Comparison of ENCODE assay signal across 11 mouse cellular contexts in genomic region chr5:38366650-38367470, GRCm38 (mm10). TPM values are rescaled to one million over a fixed set of nuclear protein-coding genes. Genes with fewer than 3 reads are reported as not detected.
DNase-seq lines count a peak whose midpoint lies in the region; ATAC-seq and TF ChIP-seq lines count a peak whose summit lies in the region.
"Had no signal": no experiment of that assay in that cellular context is flagged by ENCODE, and none has a peak within 500 bp of the region (broad histone marks: within the 10 kb centered on the region; RNA-seq: fewer than 3 reads in every experiment).

No protein-coding gene starts in this region.

- DNase-seq in left cerebral cortex, adult 2 months (ENCODE audit: extremely low spot score in 1 of 2, low spot score in 2 of 2) = no peak
- DNase-seq in left cerebral cortex, adult 18-20 months (ENCODE audit: low spot score in 2 of 2) = no peak
- peak; percentile 77 for DNase-seq in kidney, postnatal 0 days (ENCODE audit: low spot score)
- DNase-seq in lung, postnatal 14 days = peak; percentile 35
- peak; percentile 32 for DNase-seq in retina, embryonic 14.5 days (ENCODE audit: low spot score)
- no peak for DNase-seq in spleen, adult 12 weeks (ENCODE audit: low spot score)

- TF ChIP-seq POLR2A in embryonic fibroblast, embryonic 13.5 days (IDR thresholded peaks at IDR 0.05; ENCODE audit: low read depth, low read length) = no peak

- intact Hi-C loops in left cerebral cortex, adult 2 months (cut with DNase I) = no loop called here

- peak overlapping the region; percentile 56 for H3K9ac ChIP-seq in heart, embryonic 16.5 days (ENCODE audit: low read length)
- H3K9ac ChIP-seq in kidney, postnatal 0 days (ENCODE audit: low read depth, low read length) = 0 out of 2 replicates have a peak overlapping the region, but pooled peaks have one; percentile 13

- H3K4me1 ChIP-seq in embryonic fibroblast, embryonic 13.5 days (ENCODE audit: control insufficient read depth, insufficient read depth, low read length) = no peaks in the 10 kb centered on the region; the same call in 1 of the 2 replicates
- peaks cover 13% of the 10 kb centered on the region for H3K4me1 ChIP-seq in heart, embryonic 16.5 days (ENCODE audit: control insufficient read depth, insufficient read depth, low read length)
- 0 out of 2 replicates have a peak, but pooled peaks cover 7% of the 10 kb centered on the region for H3K4me1 ChIP-seq in kidney, postnatal 0 days (replicated peaks; ENCODE audit: insufficient read depth, low read length)

- H3K27ac ChIP-seq in left cerebral cortex, adult 2 months = 0 out of 2 replicates have a peak overlapping the region, but pooled peaks have one; percentile 15
- peak overlapping the region; percentile 11; the same call in 1 of the 2 replicates for H3K27ac ChIP-seq in embryonic fibroblast, embryonic 13.5 days (ENCODE audit: insufficient read depth, low read length)
- H3K27ac ChIP-seq in heart, embryonic 16.5 days (ENCODE audit: low read length) = no peak overlapping the region
- no peak overlapping the region; the same call in 1 of the 2 replicates for H3K27ac ChIP-seq in kidney, postnatal 0 days

- H3K4me3 ChIP-seq in left cerebral cortex, adult 2 months = peak overlapping the region; percentile 18
- no peak overlapping the region for H3K4me3 ChIP-seq in embryonic fibroblast, embryonic 13.5 days (ENCODE audit: insufficient read depth, low read length)
- peak overlapping the region; percentile 40 for H3K4me3 ChIP-seq in heart, embryonic 16.5 days (ENCODE audit: low read length)
- H3K4me3 ChIP-seq in kidney, postnatal 0 days (replicated peaks; ENCODE audit: low read depth, low read length) = peak overlapping the region; percentile 22

- no peaks in the 10 kb centered on the region for H3K27me3 ChIP-seq in heart, embryonic 16.5 days (ENCODE audit: control insufficient read depth, insufficient read depth, low read length)
- H3K27me3 ChIP-seq in kidney, postnatal 0 days (ENCODE audit: insufficient read depth, low read length) = no peaks in the 10 kb centered on the region

- ATAC-seq in heart, embryonic 16.5 days (replicated peaks; ENCODE audit: extremely low read depth, insufficient read depth, low FRiP score) = peak; percentile 71
- ATAC-seq in kidney, postnatal 0 days (replicated peaks; ENCODE audit: low FRiP score, low read depth) = peak; percentile 75

- 9% methylated on average over 18 of the region's 18 CpGs for WGBS in heart, embryonic 16.5 days
- 9% methylated on average over 18 of the region's 18 CpGs for WGBS in kidney, postnatal 0 days

- TF ChIP-seq CTCF in left cerebral cortex, adult 2 months (IDR thresholded peaks at IDR 0.05) = no peak
- no peak for TF ChIP-seq CTCF in embryonic fibroblast, embryonic 13.5 days (IDR thresholded peaks at IDR 0.05; ENCODE audit: borderline replicate concordance, insufficient read depth, low read length)
- no peak for TF ChIP-seq CTCF in kidney, postnatal 0 days (IDR thresholded peaks at IDR 0.05; ENCODE audit: low read depth)

- no peaks in the 10 kb centered on the region for H3K36me3 ChIP-seq in heart, embryonic 16.5 days (ENCODE audit: control insufficient read depth, insufficient read depth)
- H3K36me3 ChIP-seq in kidney, postnatal 0 days (ENCODE audit: insufficient read depth, low read length) = no peaks in the 10 kb centered on the region

- H3K4me2 ChIP-seq in heart, embryonic 16.5 days (ENCODE audit: low read depth, low read length) = peak overlapping the region; percentile 62
- peak overlapping the region; percentile 65 for H3K4me2 ChIP-seq in kidney, postnatal 0 days (ENCODE audit: low read length)

- no peaks in the 10 kb centered on the region for H3K9me3 ChIP-seq in heart, embryonic 16.5 days (replicated peaks; ENCODE audit: control insufficient read depth, low read length)
- no peaks in the 10 kb centered on the region for H3K9me3 ChIP-seq in kidney, postnatal 0 days (replicated peaks; ENCODE audit: low read length)

RNA-seq across cellular contexts. Expression of gene Drd5, which starts 47.7 kb away (rescaled TPM):
- 1 to 10 TPM; 1.4 to 2.0 TPM for total RNA-seq in left cerebral cortex, adult 2 months (2021)
- 1 to 10 TPM; 1.4 to 2.0 TPM for total RNA-seq in left cerebral cortex, adult 18-20 months (2021)
- polyA plus RNA-seq in embryonic fibroblast, embryonic 13.5 days (2011; ENCODE audit: insufficient read length, low read depth, missing spikeins) = not detected in 2 replicates
- 0.08 TPM in 1 of 2 replicates, not detected in the other for polyA plus RNA-seq in heart, embryonic 16.5 days (2015; fragmentation: Nextera tagmentation; extraction: Ambion mirVana)
- not detected in 2 replicates for polyA plus RNA-seq in kidney, postnatal 0 days (2015; fragmentation: Nextera tagmentation; extraction: Ambion mirVana)
- total RNA-seq: gastrocnemius, adult 8-10 months; MEL had no signal
- polyA plus RNA-seq: testis, adult 2 months had no signal

Comparison
In these comparisons a context has a peak if more than half of its experiments do, and no peak if none do; other contexts are left out.
1. DNase-seq: peak in kidney, postnatal 0 days (single experiment), lung, postnatal 14 days (single experiment) and retina, embryonic 14.5 days (single experiment); none in left cerebral cortex, adult 2 months (0 of 2), left cerebral cortex, adult 18-20 months (0 of 2) and spleen, adult 12 weeks (single experiment).
2. H3K27ac ChIP-seq: peak in left cerebral cortex, adult 2 months (single experiment) and embryonic fibroblast, embryonic 13.5 days (single experiment); none in heart, embryonic 16.5 days (single experiment) and kidney, postnatal 0 days (single experiment).